Mouse (Mus musculus): ENCODE data around the gene Daw1. TPM values are rescaled to one million over a fixed set of nuclear protein-coding genes. Genes with fewer than 3 reads are reported as not detected.

The Daw1 gene
- polyA plus RNA-seq, 1 experiment from 2014 or later = not detected

DNA sequence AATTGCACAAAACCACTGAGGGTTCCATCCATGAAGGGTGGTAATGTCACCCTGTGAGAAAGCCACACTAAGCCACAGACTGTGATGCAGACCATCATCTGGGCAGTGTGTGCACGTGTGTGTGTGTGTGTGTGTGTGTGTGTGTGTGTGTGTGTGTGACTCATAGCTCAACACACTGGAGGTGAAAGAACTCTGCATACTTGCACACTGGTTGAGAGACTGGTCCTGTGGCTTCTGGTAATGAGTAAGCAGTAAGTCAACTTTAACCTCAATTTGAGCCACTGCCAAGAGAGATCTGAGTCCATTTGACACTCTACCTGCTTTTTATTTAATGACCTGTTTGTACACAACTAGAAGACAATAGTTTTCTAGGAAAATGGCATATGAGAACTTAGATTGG, 2.7 kb upstream of the Daw1 start:
- ATAC-seq (replicated peaks; ENCODE audit: insufficient number of reproducible peaks, low FRiP score, low TSS enrichment, low read depth) (no peak), DNase-seq (ENCODE audit: low spot score) (no peak)
- 64% methylated on average over 1 of the region's 1 CpGs for WGBS

GRCm38 (mm10) chr1:83161658-83162057, 2.1 kb downstream of the Daw1 start:
- no peaks in the 10 kb centered on the region for H3K9me3 ChIP-seq (replicated peaks; ENCODE audit: control insufficient read depth, low read length)
- H3K36me3 ChIP-seq (replicated peaks; ENCODE audit: control insufficient read depth, insufficient read depth, low read depth, low read length) = no peaks in the 10 kb centered on the region
- 80% methylated on average over 3 of the region's 3 CpGs for WGBS
- no peak overlapping the region for H3K4me2 ChIP-seq (ENCODE audit: low read depth, low read length)
- H3K9ac ChIP-seq (replicated peaks; ENCODE audit: low read length) = no peak overlapping the region
- no peak overlapping the region for H3K4me3 ChIP-seq (ENCODE audit: low read depth, low read length)
- H3K4me1 ChIP-seq (ENCODE audit: control insufficient read depth, insufficient read depth, low read length) = no peaks in the 10 kb centered on the region
- no peak overlapping the region for H3K27ac ChIP-seq (replicated peaks; ENCODE audit: low read depth, low read length)
- no peak for DNase-seq (ENCODE audit: low spot score)
- H3K27me3 ChIP-seq (ENCODE audit: control insufficient read depth, insufficient read depth, low read length) = no peaks in the 10 kb centered on the region
- ATAC-seq (replicated peaks; ENCODE audit: insufficient number of reproducible peaks, low FRiP score, low TSS enrichment, low read depth) = no peak

More for the DNA sequence above, 2.7 kb upstream of the Daw1 start:
- Histone ChIP-seq H3K4me2 (ENCODE audit: low read depth, low read length) (no peak overlapping the region), H3K27me3 (ENCODE audit: control insufficient read depth, insufficient read depth, low read length) (no peaks in the 10 kb centered on the region), H3K9ac (replicated peaks; ENCODE audit: low read length) (no peak overlapping the region), H3K4me1 (ENCODE audit: control insufficient read depth, insufficient read depth, low read length) (no peaks in the 10 kb centered on the region), H3K4me3 (ENCODE audit: low read depth, low read length) (no peak overlapping the region), H3K36me3 (replicated peaks; ENCODE audit: control insufficient read depth, insufficient read depth, low read depth, low read length) (no peaks in the 10 kb centered on the region), H3K9me3 (replicated peaks; ENCODE audit: control insufficient read depth, low read length) (no peaks in the 10 kb centered on the region), H3K27ac (replicated peaks; ENCODE audit: low read depth, low read length) (no peak overlapping the region)

DNA sequence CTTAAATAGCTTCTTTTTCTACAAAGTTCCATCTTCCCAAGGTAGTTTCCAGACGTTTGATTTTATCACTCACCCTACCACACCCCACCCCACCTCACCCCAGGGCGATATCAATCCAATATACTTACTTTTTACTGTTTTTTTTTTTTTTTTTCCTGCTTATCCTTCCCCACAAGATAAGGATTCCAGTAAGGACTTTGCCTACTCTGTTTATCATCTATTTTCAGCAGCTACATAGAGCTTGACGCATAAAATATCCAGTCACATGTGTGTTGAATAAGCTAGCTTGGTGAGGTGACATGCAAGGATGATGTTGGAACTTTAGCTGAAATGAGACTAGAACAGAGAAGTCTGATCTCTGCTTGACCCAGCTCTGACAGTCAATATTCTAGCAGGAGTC, 4.5 kb downstream of the Daw1 start:
- ATAC-seq (replicated peaks; ENCODE audit: insufficient number of reproducible peaks, low FRiP score, low TSS enrichment, low read depth) = no peak
- Histone ChIP-seq H3K9ac (replicated peaks; ENCODE audit: low read length) (no peak overlapping the region), H3K36me3 (replicated peaks; ENCODE audit: control insufficient read depth, insufficient read depth, low read depth, low read length) (no peaks in the 10 kb centered on the region), H3K4me1 (ENCODE audit: control insufficient read depth, insufficient read depth, low read length) (no peaks in the 10 kb centered on the region), H3K4me3 (ENCODE audit: low read depth, low read length) (no peak overlapping the region), H3K9me3 (replicated peaks; ENCODE audit: control insufficient read depth, low read length) (no peaks in the 10 kb centered on the region), H3K27me3 (ENCODE audit: control insufficient read depth, insufficient read depth, low read length) (no peaks in the 10 kb centered on the region), H3K4me2 (ENCODE audit: low read depth, low read length) (no peak overlapping the region), H3K27ac (replicated peaks; ENCODE audit: low read depth, low read length) (no peak overlapping the region)
- DNase-seq (ENCODE audit: low spot score) = no peak
- WGBS = 77% methylated on average over 3 of the region's 3 CpGs

- Histone ChIP-seq H3K4me3 (ENCODE audit: low read depth, low read length) (no peak overlapping the region), H3K9me3 (replicated peaks; ENCODE audit: control insufficient read depth, low read length) (no peaks in the 10 kb centered on the region), H3K4me1 (ENCODE audit: control insufficient read depth, insufficient read depth, low read length) (no peaks in the 10 kb centered on the region), H3K27ac (replicated peaks; ENCODE audit: low read depth, low read length) (no peak overlapping the region), H3K4me2 (ENCODE audit: low read depth, low read length) (no peak overlapping the region), H3K9ac (replicated peaks; ENCODE audit: low read length) (no peak overlapping the region), H3K36me3 (replicated peaks; ENCODE audit: control insufficient read depth, insufficient read depth, low read depth, low read length) (no peaks in the 10 kb centered on the region), H3K27me3 (ENCODE audit: control insufficient read depth, insufficient read depth, low read length) (no peaks in the 10 kb centered on the region)
- WGBS = 73% methylated on average over 3 of the region's 3 CpGs
- peak; percentile 80 for DNase-seq (ENCODE audit: low spot score)
- ATAC-seq (replicated peaks; ENCODE audit: insufficient number of reproducible peaks, low FRiP score, low TSS enrichment, low read depth) = no peak
Observed at GRCm38 (mm10) chr1:83169158-83169557, 9.6 kb downstream of the Daw1 start.

- H3K4me3 ChIP-seq (ENCODE audit: low read depth, low read length) = no peak overlapping the region
- H3K4me1 ChIP-seq (ENCODE audit: control insufficient read depth, insufficient read depth, low read length) = no peaks in the 10 kb centered on the region
- no peaks in the 10 kb centered on the region for H3K27me3 ChIP-seq (ENCODE audit: control insufficient read depth, insufficient read depth, low read length)
- no peak overlapping the region for H3K4me2 ChIP-seq (ENCODE audit: low read depth, low read length)
- no peak overlapping the region for H3K9ac ChIP-seq (replicated peaks; ENCODE audit: low read length)
- H3K9me3 ChIP-seq (replicated peaks; ENCODE audit: control insufficient read depth, low read length) = no peaks in the 10 kb centered on the region
- no peak overlapping the region for H3K27ac ChIP-seq (replicated peaks; ENCODE audit: low read depth, low read length)
- ATAC-seq (replicated peaks; ENCODE audit: insufficient number of reproducible peaks, low FRiP score, low TSS enrichment, low read depth) (no peak), DNase-seq (ENCODE audit: low spot score) (no peak)
- 53% methylated on average over 1 of the region's 1 CpGs for WGBS
- H3K36me3 ChIP-seq (replicated peaks; ENCODE audit: control insufficient read depth, insufficient read depth, low read depth, low read length) = no peaks in the 10 kb centered on the region
Observed at GRCm38 (mm10) chr1:83175985-83176384, 16.4 kb downstream of the Daw1 start.

GRCm38 (mm10) chr1:83179531-83179930, 20.0 kb downstream of the Daw1 start:
- no peak for DNase-seq (ENCODE audit: low spot score)

DNA sequence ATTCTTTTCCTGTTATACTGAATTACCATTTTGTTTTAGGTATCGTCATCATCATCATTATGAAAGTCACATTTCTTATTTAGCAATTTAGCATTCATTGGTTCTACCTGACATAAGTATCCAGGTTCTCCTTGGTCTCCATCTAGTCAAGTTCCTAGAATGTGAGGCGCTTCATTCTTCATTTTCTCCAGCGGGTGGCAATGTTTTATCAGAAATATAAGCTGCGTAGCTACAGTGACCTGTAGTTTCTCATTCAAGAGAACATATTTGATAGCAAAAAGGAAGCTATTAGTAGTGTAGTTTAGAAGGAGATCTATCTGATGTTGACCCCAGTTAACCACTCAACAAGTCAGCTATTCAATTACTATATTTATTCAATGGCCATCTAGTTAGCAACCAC, 21.9 kb downstream of the Daw1 start:
- ATAC-seq (replicated peaks; ENCODE audit: insufficient number of reproducible peaks, low FRiP score, low TSS enrichment, low read depth) (no peak), DNase-seq (ENCODE audit: low spot score) (peak; percentile 62)
- Histone ChIP-seq H3K36me3 (replicated peaks; ENCODE audit: control insufficient read depth, insufficient read depth, low read depth, low read length) (no peaks in the 10 kb centered on the region), H3K27ac (replicated peaks; ENCODE audit: low read depth, low read length) (no peak overlapping the region), H3K9ac (replicated peaks; ENCODE audit: low read length) (no peak overlapping the region), H3K9me3 (replicated peaks; ENCODE audit: control insufficient read depth, low read length) (no peaks in the 10 kb centered on the region), H3K27me3 (ENCODE audit: control insufficient read depth, insufficient read depth, low read length) (no peaks in the 10 kb centered on the region), H3K4me3 (ENCODE audit: low read depth, low read length) (no peak overlapping the region), H3K4me1 (ENCODE audit: control insufficient read depth, insufficient read depth, low read length) (no peaks in the 10 kb centered on the region), H3K4me2 (ENCODE audit: low read depth, low read length) (no peak overlapping the region)
- 72% methylated on average over 4 of the region's 4 CpGs for WGBS

More at GRCm38 (mm10) chr1:83179531-83179930, 20.0 kb downstream of the Daw1 start:
- no peaks in the 10 kb centered on the region for H3K9me3 ChIP-seq (replicated peaks; ENCODE audit: control insufficient read depth, low read length)
- H3K4me3 ChIP-seq (ENCODE audit: low read depth, low read length) = no peak overlapping the region
- H3K36me3 ChIP-seq (replicated peaks; ENCODE audit: control insufficient read depth, insufficient read depth, low read depth, low read length) = no peaks in the 10 kb centered on the region
- H3K4me1 ChIP-seq (ENCODE audit: control insufficient read depth, insufficient read depth, low read length) = no peaks in the 10 kb centered on the region
- H3K4me2 ChIP-seq (ENCODE audit: low read depth, low read length) = no peak overlapping the region
- H3K9ac ChIP-seq (replicated peaks; ENCODE audit: low read length) = no peak overlapping the region
- ATAC-seq (replicated peaks; ENCODE audit: insufficient number of reproducible peaks, low FRiP score, low TSS enrichment, low read depth) = no peak
- WGBS = 89% methylated on average over 7 of the region's 7 CpGs
- no peak overlapping the region for H3K27ac ChIP-seq (replicated peaks; ENCODE audit: low read depth, low read length)
- no peaks in the 10 kb centered on the region for H3K27me3 ChIP-seq (ENCODE audit: control insufficient read depth, insufficient read depth, low read length)

DNA sequence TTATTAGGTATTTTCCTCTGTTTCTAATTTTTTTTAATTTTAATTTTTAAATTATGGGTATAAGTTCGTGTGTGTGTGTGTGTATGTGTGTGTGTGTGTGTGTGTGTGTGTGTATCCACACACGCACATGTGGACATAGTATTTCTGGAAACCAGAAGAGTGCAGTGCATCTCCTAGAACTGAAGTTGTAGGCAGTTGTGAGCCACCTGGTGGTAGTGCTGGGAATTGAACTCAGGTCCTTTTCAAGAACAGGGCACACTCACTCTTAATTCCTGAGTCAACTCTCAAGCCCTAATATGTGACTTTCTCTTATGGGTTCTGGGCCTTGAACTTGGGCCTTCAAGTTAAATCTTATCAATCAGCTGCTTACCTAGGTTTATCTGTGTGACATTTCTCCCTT, 27.6 kb downstream of the Daw1 start:
- no peaks in the 10 kb centered on the region for H3K27me3 ChIP-seq (ENCODE audit: control insufficient read depth, insufficient read depth, low read length)
- peak; percentile 63 for DNase-seq (ENCODE audit: low spot score)
- no peaks in the 10 kb centered on the region for H3K4me1 ChIP-seq (ENCODE audit: control insufficient read depth, insufficient read depth, low read length)
- no peak overlapping the region for H3K4me2 ChIP-seq (ENCODE audit: low read depth, low read length)
- H3K9me3 ChIP-seq (replicated peaks; ENCODE audit: control insufficient read depth, low read length) = no peaks in the 10 kb centered on the region
- H3K36me3 ChIP-seq (replicated peaks; ENCODE audit: control insufficient read depth, insufficient read depth, low read depth, low read length) = no peaks in the 10 kb centered on the region
- no peak overlapping the region for H3K4me3 ChIP-seq (ENCODE audit: low read depth, low read length)
- H3K9ac ChIP-seq (replicated peaks; ENCODE audit: low read length) = no peak overlapping the region
- 50% methylated on average over 2 of the region's 2 CpGs for WGBS
- H3K27ac ChIP-seq (replicated peaks; ENCODE audit: low read depth, low read length) = no peak overlapping the region
- no peak for ATAC-seq (replicated peaks; ENCODE audit: insufficient number of reproducible peaks, low FRiP score, low TSS enrichment, low read depth)
